Mouse (Mus musculus): ENCODE results near the gene Ddx55.

Gene Ddx55

DNA sequence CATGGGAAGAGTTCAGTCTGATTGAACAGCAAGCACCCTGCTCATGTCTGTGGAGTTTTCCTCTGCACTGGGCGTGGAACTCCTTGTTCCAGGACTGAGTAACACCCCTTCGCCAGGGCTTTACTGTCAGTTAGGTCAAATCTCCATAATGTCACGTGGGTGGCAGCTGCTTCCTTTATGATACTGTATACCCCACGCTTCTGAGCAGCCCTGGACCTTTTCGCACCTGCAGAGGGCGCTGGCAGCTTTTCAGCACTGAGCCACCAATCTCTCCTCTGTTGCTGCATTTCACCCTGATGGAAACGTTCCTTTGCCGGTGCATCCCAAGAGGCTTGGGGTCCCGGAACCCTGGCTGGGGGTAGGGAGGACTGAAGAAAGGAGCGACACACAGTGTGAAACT, 58.3 kb downstream of the Ddx55 start:
- DNase-seq (ENCODE audit: low spot score in 2 of 2), result no peak

DNA sequence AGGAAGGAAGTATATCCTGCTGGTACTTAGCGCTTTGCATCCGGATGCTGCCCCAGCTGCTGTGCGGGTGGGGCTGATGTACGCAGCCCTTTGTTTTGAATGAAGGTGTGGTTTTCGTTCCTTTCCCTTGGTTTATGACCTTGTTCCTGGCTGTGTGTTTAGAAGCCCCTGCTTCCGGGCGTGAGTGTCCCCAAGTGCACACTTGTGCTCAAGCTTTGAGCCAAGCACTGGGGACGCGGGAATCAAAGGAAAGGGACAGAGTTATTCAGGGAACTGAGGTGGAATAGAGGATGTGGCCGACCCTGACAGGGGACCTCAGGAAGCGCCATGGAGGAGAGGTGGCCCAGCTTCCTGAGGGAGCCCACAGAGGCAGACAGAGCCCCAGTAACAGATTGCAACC, 62.0 kb downstream of the Ddx55 start:
- no peak for DNase-seq (ENCODE audit: low spot score in 2 of 2)

DNA sequence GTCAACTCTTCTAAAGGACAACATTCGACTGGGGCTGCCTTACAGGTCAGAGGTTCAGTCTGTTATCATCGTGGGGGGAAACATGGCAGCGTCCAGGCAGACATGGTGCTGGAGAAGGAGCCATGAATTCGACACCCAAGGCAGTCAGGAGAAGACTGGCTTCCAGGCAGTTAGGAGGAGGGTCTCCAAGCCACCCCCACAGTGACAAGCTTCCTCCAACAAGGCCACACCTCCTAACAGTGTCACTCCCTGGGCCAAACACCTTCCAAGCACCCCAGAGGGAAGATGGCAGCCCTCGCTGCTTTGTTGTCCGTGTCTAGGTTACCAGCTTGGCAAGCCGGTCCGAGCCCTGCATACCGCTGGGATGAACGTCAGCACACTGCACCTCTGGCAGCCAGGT, 66.0 kb downstream of the Ddx55 start:
- no peak for DNase-seq (ENCODE audit: low spot score in 2 of 2)

Data from frontal cortex, postnatal 25 days (tissue).